11 mouse cellular contexts compared by ENCODE assay signal in the genomic region with DNA sequence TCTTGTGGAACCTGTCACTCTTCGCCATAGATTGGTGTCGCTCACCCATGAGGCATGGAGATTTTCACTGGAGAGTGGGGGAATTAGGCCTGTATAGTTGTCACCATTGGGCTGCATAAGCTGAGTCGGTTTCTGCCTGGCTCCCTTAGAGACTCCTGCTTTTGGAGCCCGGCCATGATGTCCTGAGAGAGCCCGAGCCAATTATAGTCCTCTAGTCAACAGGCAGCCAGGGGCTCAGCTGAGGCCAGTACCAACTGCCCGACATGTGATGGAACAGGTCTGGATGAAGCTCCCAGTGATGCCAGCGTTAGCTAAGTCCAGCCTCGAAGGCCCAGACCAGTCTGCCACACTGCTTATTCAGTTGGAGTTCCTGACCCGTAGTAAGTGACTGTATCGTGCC. TPM values are rescaled to one million over a fixed set of nuclear protein-coding genes. Genes with fewer than 3 reads are reported as not detected.
DNase-seq lines count a peak whose midpoint lies in the region; ATAC-seq lines count a peak whose summit lies in the region.
"Had no signal": no experiment of that assay in that cellular context is flagged by ENCODE, and none has a peak within 500 bp of the region (broad histone marks: within the 10 kb centered on the region; RNA-seq: fewer than 3 reads in every experiment).

No protein-coding gene starts in this region.

- no peak overlapping the region for H3K4me2 ChIP-seq in hindbrain, embryonic 16.5 days (ENCODE audit: low read length)
- H3K4me2 ChIP-seq: hindbrain, embryonic 14.5 days; lung, embryonic 15.5 days; midbrain, embryonic 12.5 days had no signal

- no peaks in the 10 kb centered on the region for H3K36me3 ChIP-seq in hindbrain, embryonic 16.5 days (ENCODE audit: control insufficient read depth, insufficient read depth, low read length)
- H3K36me3 ChIP-seq: lung, embryonic 15.5 days; midbrain, embryonic 12.5 days had no signal

- ATAC-seq in hindbrain, embryonic 16.5 days: no peak

- H3K9ac ChIP-seq in hindbrain, embryonic 16.5 days (ENCODE audit: low read depth, low read length): no peak overlapping the region
- H3K9ac ChIP-seq: hindbrain, embryonic 14.5 days; lung, embryonic 15.5 days; midbrain, embryonic 12.5 days had no signal

- WGBS in hindbrain, embryonic 16.5 days: 70% methylated on average over 10 of the region's 10 CpGs

- DNase-seq in adrenal gland, postnatal 10 days: peak; percentile 58
- DNase-seq in adrenal gland, postnatal 36 days: no peak
- DNase-seq in left cerebral cortex, postnatal 14 days (ENCODE audit: low spot score in 2 of 2): peak; percentile 16 to 42
- no peak for DNase-seq in left cerebral cortex, adult 18-20 months (ENCODE audit: low spot score in 2 of 2)
- peak; percentile 52 to 79 for DNase-seq in gastrocnemius, adult 8-10 months (ENCODE audit: low spot score in 2 of 2)
- peak; percentile 39 for DNase-seq in heart, postnatal 25 days (ENCODE audit: low spot score)
- DNase-seq in lung, adult 18-20 months: no peak

- intact Hi-C loops in left cerebral cortex, postnatal 14 days (cut with DNase I): no loop called here
- intact Hi-C loops in heart, postnatal 25 days (cut with DNase I): no loop called here

- H3K27me3 ChIP-seq in hindbrain, embryonic 16.5 days (replicated peaks; ENCODE audit: control insufficient read depth, insufficient read depth, low read length): no peaks in the 10 kb centered on the region
- H3K27me3 ChIP-seq: lung, embryonic 15.5 days; midbrain, embryonic 12.5 days had no signal

- H3K27ac ChIP-seq in hindbrain, embryonic 16.5 days (ENCODE audit: low read depth, low read length): no peak overlapping the region
- H3K27ac ChIP-seq: hindbrain, embryonic 14.5 days; lung, embryonic 15.5 days; midbrain, embryonic 12.5 days had no signal

- H3K4me1 ChIP-seq in hindbrain, embryonic 16.5 days (ENCODE audit: control insufficient read depth, insufficient read depth, low read depth, low read length): no peaks in the 10 kb centered on the region
- H3K4me1 ChIP-seq: lung, embryonic 15.5 days; midbrain, embryonic 12.5 days had no signal

- no peak overlapping the region for H3K4me3 ChIP-seq in hindbrain, embryonic 16.5 days (ENCODE audit: low read length)
- H3K4me3 ChIP-seq: lung, embryonic 15.5 days; midbrain, embryonic 12.5 days had no signal

- H3K9me3 ChIP-seq in hindbrain, embryonic 16.5 days (ENCODE audit: control insufficient read depth, low read length): no peaks in the 10 kb centered on the region
- H3K9me3 ChIP-seq: lung, embryonic 15.5 days; midbrain, embryonic 12.5 days had no signal

RNA-seq across cellular contexts. Expression of a gene that starts 29.2 kb away (rescaled TPM):
- total RNA-seq in adrenal gland, postnatal 10 days (2021): 100 to 1,000 TPM; 136 to 140 TPM
- 100 to 1,000 TPM; 324 to 405 TPM for total RNA-seq in adrenal gland, postnatal 36 days (2021)
- 10 to 100 TPM; 47.4 to 48.2 TPM for total RNA-seq in left cerebral cortex, postnatal 14 days (2021)
- 10 to 100 TPM; 51.2 to 55.2 TPM for total RNA-seq in left cerebral cortex, adult 18-20 months (2021)
- total RNA-seq in gastrocnemius, adult 8-10 months (2022): 100 to 1,000 TPM; 178 to 217 (median 203) TPM
- total RNA-seq in heart, postnatal 25 days (2021): 100 to 1,000 TPM; 255 to 264 TPM
- 122 and 123 TPM in 2 replicates for polyA plus RNA-seq in hindbrain, embryonic 16.5 days (2015; fragmentation: Nextera tagmentation; extraction: Ambion mirVana)

Comparison
In these comparisons a context has a peak if more than half of its experiments do, and no peak if none do; other contexts are left out.
1. DNase-seq: peak in adrenal gland, postnatal 10 days (single experiment), left cerebral cortex, postnatal 14 days (2 of 2), gastrocnemius, adult 8-10 months (2 of 2) and heart, postnatal 25 days (single experiment); none in adrenal gland, postnatal 36 days (0 of 2), left cerebral cortex, adult 18-20 months (0 of 2) and lung, adult 18-20 months (0 of 2).